Mouse (Mus musculus) liver, embryonic 15.5 days (tissue): ENCODE data around the gene Cox7a2l. TPM values are rescaled to one million over a fixed set of nuclear protein-coding genes. Genes with fewer than 3 reads are reported as not detected.

ENCODE experiments used
- ATAC-seq: fragments of 200-750 bp; cut with Nextera tagmentation; 2 replicates; pipeline ENCODE4 v1.8.0; 2017; ENCODE audit warnings: moderate number of reproducible peaks, mild to moderate bottlenecking, moderate library complexity; ENCODE audit not compliant: insufficient read depth
- H3K27ac ChIP-seq: fragments of 300-500 bp; sonication (generic); replicated peaks from 2 replicates; pipeline ENCODE4 v1.5.1; 2015; ENCODE audit warnings: mild to moderate bottlenecking, inconsistent platforms
- H3K27me3 ChIP-seq: fragments of 300-500 bp; sonication (generic); 2 replicates; pipeline ENCODE4 v1.6.1; 2015; ENCODE audit warnings: mild to moderate bottlenecking, inconsistent platforms
- H3K36me3 ChIP-seq: fragments of 300-500 bp; sonication (generic); replicated peaks from 2 replicates; pipeline ENCODE4 v1.6.1; 2015; ENCODE audit warnings: moderate library complexity, mild to moderate bottlenecking, inconsistent platforms
- H3K4me1 ChIP-seq: fragments of 300-500 bp; sonication (generic); replicated peaks from 2 replicates; pipeline ENCODE4 v1.6.1; 2015; ENCODE audit warnings: inconsistent platforms
- H3K4me2 ChIP-seq: fragments of 300-500 bp; sonication (generic); 2 replicates; pipeline ENCODE4 v1.6.1; 2015; ENCODE audit warnings: moderate library complexity, mild to moderate bottlenecking, inconsistent platforms
- H3K4me3 ChIP-seq: fragments of 300-500 bp; sonication (generic); replicated peaks from 2 replicates; pipeline ENCODE4 v1.5.1; 2015; ENCODE audit warnings: mild to moderate bottlenecking, inconsistent platforms
- H3K9ac ChIP-seq: fragments of 300-500 bp; sonication (generic); 2 replicates; pipeline ENCODE4 v1.6.1; 2015; ENCODE audit warnings: moderate library complexity, mild to moderate bottlenecking, inconsistent platforms
- H3K9me3 ChIP-seq: fragments of 300-500 bp; sonication (generic); replicated peaks from 2 replicates; pipeline ENCODE4 v1.6.1; 2016; ENCODE audit warnings: inconsistent platforms
- WGBS: fragments of 180-500 bp; shearing (Covaris S2); methylation state at CpG from one replicate; pipeline ENCODE4 v1.1.7; 2015; ENCODE audit warnings: mixed read lengths; ENCODE audit not compliant: insufficient replicate concordance; 5-methylcytosine and 5-hydroxymethylcytosine counted together
- polyA plus RNA-seq: library from polyadenylated mRNA; unstranded; fragments of >200 nt; fragmentation: Nextera tagmentation; extraction: Ambion mirVana; gene quantifications from 2 replicates; pipeline ENCODE4 v1.2.1, GENCODE M21; 2015

Cox7a2l gene
- polyA plus RNA-seq, 1 experiment from 2014 or later, result 61.9 TPM

DNA sequence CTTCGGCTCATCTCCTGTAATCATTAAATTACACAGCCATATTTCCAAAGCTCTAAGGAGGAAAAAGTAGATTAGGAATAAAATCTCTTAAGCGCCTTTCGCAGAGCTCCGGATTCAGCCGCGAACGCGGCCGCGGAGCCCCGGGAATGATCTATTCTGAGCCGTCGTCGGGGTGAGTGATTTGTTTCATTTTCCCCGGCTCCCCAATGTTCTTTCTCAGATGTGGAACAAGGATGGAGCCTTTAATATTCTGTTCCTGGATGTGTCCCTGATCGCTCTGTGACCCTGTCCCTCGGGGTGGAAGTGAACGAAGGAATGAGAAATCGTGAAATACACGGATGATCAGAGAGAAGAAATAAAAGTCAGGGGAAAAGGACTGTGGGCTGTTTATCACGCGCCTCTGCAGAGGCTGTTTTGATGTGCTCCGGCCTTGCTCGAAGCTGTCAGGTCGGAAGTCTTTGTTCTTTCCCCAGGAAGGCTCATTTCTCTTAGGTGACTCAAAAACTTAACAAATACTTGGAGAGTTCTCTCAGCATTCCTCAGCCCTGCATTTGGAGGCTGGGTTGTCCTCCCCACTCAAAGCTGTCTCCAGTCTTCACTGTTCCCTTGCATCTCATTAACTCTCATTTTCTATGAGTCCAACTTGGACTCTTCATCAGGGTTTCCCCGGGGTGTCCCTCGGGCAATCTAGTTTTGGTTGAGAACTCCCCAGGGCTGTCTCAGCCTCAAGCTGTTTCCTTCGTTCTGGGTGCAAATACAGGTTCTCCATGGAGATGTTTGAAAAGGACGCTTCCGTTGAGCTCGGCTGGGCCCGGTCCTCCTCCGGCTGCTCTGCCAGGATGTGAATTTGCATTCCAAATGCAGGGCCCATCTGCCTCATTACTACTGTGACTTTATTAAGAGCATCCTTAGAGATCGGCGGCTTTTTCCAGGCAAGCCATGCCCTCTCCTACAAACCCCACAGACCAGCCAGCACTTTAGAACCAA, 28.9 kb upstream of the Cox7a2l start:
- 21% methylated on average over 35 of the region's 35 CpGs for WGBS
- no peak overlapping the region for H3K9ac ChIP-seq
- no peak overlapping the region for H3K27ac ChIP-seq
- peaks cover 66% of the 10 kb centered on the region for H3K27me3 ChIP-seq
- ATAC-seq, result no peak
- no peaks in the 10 kb centered on the region for H3K9me3 ChIP-seq
- peak overlapping the region; percentile 55 for H3K4me2 ChIP-seq
- peaks cover 20% of the 10 kb centered on the region for H3K4me1 ChIP-seq
- H3K4me3 ChIP-seq, result peak overlapping the region; percentile 39
- H3K36me3 ChIP-seq, result no peaks in the 10 kb centered on the region

DNA sequence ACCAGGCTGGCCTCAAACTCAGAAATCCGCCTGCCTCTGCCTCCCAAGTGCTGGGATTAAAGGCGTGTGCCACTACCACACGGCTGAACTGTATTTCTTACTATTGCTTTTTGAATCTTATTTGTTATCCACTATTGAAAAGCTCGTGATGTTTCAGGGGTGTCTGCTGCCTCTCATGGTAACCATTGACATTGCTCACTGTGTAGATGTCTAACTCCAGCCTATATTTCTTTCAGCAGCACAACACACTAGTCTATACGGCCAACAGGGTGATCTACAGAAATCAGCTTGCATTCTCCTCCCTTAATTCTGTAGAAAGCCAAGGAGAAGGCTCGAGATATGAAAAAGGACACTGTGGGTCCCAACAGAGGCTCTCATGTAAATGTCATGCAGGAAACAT, 28.1 kb upstream of the Cox7a2l start:
- Histone ChIP-seq H3K9me3 (no peaks in the 10 kb centered on the region), H3K4me2 (peak overlapping the region; percentile 55), H3K27ac (no peak overlapping the region), H3K36me3 (no peaks in the 10 kb centered on the region), H3K4me1 (peaks cover 20% of the 10 kb centered on the region), H3K4me3 (peak overlapping the region; percentile 39; the same call in 1 of the 2 replicates), H3K9ac (no peak overlapping the region), H3K27me3 (peaks cover 70% of the 10 kb centered on the region)
- ATAC-seq, result no peak
- WGBS, result 60% methylated on average over 6 of the region's 6 CpGs

DNA sequence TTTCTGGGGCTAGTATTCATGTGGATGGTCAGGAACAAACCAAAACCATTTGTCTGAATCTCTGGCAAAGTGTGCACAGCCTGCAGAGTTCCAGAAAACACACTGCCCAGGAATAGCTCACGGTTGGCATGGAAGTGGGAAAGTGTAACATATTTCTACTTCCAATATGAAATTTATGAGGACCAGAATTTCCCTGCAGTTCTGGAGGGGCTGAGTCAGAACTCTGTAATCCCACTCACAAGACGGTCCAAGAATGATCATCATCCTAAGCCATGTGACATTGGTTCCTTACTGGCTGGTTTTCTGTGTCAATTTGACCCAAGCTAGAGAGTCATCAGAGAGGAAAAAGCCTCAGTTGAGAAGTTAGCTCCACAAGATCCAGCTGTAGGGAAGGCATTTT, 25.3 kb upstream of the Cox7a2l start:
- H3K9ac ChIP-seq, result no peak overlapping the region
- H3K27ac ChIP-seq, result no peak overlapping the region
- H3K4me3 ChIP-seq, result no peak overlapping the region
- ATAC-seq, result no peak
- no peaks in the 10 kb centered on the region for H3K36me3 ChIP-seq
- no peak overlapping the region for H3K4me2 ChIP-seq
- peaks cover 10% of the 10 kb centered on the region; the same call in 1 of the 2 replicates for H3K4me1 ChIP-seq
- H3K27me3 ChIP-seq, result peaks cover 53% of the 10 kb centered on the region
- H3K9me3 ChIP-seq, result no peaks in the 10 kb centered on the region
- 75% methylated on average over 2 of the region's 2 CpGs for WGBS

DNA sequence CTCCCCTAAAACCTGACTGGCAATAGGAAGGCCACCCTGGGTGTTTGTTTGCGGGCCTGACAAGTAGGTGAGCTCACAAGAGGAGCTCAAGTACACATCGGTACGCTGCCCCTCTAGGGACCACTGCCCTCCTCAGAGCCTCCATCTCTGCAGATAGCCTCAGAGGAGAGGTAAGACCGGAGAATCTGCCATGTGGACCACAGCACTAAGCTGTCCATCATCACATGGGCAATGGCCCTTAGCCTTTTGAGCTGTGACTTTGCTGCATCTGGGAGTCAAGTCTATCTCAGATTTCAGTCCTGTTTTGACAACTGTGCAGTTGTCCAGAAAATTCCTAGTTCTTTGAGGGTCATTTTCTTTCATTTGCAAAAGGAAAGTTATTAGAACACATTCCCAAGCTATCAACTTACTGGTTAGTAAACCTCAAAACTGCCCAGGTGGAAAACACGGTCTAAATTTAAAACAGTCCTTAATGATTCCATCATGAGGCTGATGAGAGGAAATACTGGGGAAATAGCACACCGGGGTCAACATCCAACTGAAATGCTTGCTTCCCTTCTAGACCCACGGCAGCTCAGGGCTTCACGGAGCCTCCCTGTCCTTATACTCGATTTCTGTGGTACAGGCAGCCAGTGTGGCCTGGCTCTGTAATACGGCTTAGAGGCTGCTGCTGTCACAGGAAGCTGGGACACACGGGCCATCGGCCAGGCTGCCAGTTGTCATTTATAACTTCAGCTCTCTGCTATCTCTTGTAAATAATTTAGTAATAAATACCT, 22.3 kb upstream of the Cox7a2l start:
- 50% methylated on average over 12 of the region's 12 CpGs for WGBS
- no peaks in the 10 kb centered on the region for H3K4me1 ChIP-seq
- no peaks in the 10 kb centered on the region for H3K9me3 ChIP-seq

DNA sequence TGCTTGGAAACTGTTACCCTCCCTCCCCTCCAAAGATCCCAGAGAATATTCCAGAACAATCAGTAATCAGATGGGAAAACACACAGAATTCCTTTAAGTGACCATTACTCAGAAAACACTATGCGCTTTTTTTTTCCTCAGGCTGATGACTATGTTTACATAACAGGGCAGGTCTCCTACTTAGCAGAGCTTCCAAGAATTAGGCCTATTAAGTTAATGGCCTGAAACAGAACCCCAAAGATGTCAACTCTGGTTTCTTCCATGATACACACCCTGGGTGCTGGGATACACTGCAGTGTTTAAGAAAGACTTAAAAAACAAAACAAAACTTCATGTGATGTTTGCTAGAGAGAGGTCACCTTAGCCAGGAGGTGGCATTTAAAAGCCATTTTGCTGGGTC, 21.6 kb upstream of the Cox7a2l start:
- WGBS, result 71% methylated on average over 1 of the region's 1 CpGs
- no peaks in the 10 kb centered on the region for H3K36me3 ChIP-seq
- H3K9me3 ChIP-seq, result no peaks in the 10 kb centered on the region
- H3K4me1 ChIP-seq, result no peaks in the 10 kb centered on the region
- no peak for ATAC-seq
- H3K27ac ChIP-seq, result no peak overlapping the region
- H3K4me3 ChIP-seq, result no peak overlapping the region
- H3K4me2 ChIP-seq, result no peak overlapping the region
- no peak overlapping the region for H3K9ac ChIP-seq
- peaks cover 18% of the 10 kb centered on the region for H3K27me3 ChIP-seq

More for the DNA sequence above, 22.3 kb upstream of the Cox7a2l start:
- Histone ChIP-seq H3K9ac (no peak overlapping the region), H3K36me3 (no peaks in the 10 kb centered on the region), H3K4me2 (no peak overlapping the region), H3K4me3 (no peak overlapping the region), H3K27me3 (peaks cover 23% of the 10 kb centered on the region), H3K27ac (no peak overlapping the region)
- no peak for ATAC-seq

DNA sequence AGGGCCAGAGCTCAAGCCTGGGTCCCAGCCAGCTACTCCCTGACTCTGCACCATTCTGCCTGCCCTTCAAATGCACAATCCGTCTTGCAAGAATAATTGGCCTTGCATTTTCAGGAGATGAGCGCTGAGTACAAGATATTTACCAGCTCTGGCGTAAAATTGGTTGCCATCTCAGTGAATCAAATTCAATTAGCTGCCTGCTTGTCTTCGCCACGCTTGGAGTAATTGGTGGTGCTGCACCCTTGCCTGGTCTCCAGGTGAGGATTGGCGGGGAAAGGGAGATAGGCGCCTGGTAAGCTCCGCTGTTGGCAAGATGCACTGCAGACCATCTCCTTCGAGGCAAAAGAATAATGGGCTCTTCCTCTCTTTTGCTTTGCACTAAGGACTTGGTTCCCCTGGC, 21.0 kb upstream of the Cox7a2l start:
- Histone ChIP-seq H3K27ac (no peak overlapping the region), H3K9ac (no peak overlapping the region), H3K4me3 (no peak overlapping the region), H3K27me3 (peaks cover 12% of the 10 kb centered on the region; the same call in 1 of the 2 replicates), H3K9me3 (no peaks in the 10 kb centered on the region), H3K36me3 (no peaks in the 10 kb centered on the region), H3K4me2 (no peak overlapping the region), H3K4me1 (no peaks in the 10 kb centered on the region)
- 71% methylated on average over 9 of the region's 9 CpGs for WGBS
- ATAC-seq, result no peak

DNA sequence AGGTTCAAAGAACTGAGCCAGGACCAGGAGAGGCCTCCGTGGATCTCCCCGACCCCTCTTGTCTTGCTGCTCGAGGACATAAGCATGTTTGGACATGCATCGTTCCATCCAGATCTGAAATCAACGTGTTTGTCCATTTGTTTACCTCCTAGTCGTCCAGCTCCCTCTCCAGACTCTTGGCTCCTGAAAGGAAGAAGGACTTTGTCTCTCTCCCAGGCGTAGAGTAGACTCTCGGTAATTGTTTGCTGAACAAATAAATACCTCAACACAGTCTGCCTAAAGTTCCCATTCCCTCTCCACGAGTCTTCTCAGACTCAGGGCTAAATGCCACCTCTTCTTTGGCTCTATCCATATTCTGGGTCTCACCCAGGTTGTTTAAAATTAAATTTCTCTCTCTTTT, 16.0 kb upstream of the Cox7a2l start:
- 54% methylated on average over 9 of the region's 9 CpGs for WGBS
- Histone ChIP-seq H3K4me1 (peaks cover 5% of the 10 kb centered on the region), H3K36me3 (no peaks in the 10 kb centered on the region), H3K9ac (no peak overlapping the region), H3K9me3 (no peaks in the 10 kb centered on the region), H3K27me3 (no peaks in the 10 kb centered on the region), H3K27ac (no peak overlapping the region), H3K4me3 (no peak overlapping the region), H3K4me2 (peak overlapping the region; percentile 10; the same call in 1 of the 2 replicates)
- no peak for ATAC-seq

DNA sequence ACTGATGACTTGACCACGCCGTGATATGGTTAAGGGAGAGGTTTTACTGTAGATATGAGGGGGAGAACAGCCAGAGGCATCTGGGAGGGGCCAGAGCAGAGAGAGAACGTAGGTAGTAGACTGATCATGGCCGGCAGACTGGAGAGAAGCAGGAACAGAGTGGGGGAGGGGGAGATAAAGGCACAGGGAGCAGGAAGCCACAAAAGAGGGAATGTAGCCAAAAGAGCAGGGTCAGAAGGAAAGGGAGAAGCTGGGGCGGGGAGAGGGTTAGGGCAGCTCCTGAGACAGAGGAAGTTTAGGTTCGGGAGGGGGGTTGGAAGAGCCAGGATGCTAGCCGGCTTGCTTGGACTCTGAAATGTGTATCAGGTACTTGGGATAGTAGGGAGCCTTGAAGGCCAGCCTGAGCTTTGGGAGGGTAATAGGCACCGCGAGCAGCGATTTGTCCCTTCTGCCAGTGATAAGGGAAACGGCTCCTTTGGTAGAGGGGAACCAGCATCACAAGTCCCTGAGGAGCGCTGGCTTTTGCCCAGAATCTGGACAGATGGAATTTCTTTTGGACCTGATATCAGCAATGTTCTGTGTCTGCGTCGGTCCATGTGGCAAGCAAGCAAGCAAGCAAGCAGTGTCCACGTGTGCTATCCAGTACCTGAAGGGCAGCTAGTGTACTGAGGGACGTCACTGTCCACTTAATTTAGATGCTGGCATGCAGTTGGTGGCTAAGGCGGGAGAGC, 10.7 kb upstream of the Cox7a2l start:
- no peaks in the 10 kb centered on the region for H3K36me3 ChIP-seq
- 21% methylated on average over 17 of the region's 17 CpGs for WGBS
- H3K4me1 ChIP-seq, result peaks cover 35% of the 10 kb centered on the region
- H3K27ac ChIP-seq, result peak overlapping the region; percentile 39
- H3K4me2 ChIP-seq, result peak overlapping the region; percentile 70
- peak; percentile 58 for ATAC-seq
- no peaks in the 10 kb centered on the region for H3K9me3 ChIP-seq
- no peak overlapping the region; the same call in 1 of the 2 replicates for H3K9ac ChIP-seq
- peak overlapping the region; percentile 30 for H3K4me3 ChIP-seq
- no peaks in the 10 kb centered on the region for H3K27me3 ChIP-seq

DNA sequence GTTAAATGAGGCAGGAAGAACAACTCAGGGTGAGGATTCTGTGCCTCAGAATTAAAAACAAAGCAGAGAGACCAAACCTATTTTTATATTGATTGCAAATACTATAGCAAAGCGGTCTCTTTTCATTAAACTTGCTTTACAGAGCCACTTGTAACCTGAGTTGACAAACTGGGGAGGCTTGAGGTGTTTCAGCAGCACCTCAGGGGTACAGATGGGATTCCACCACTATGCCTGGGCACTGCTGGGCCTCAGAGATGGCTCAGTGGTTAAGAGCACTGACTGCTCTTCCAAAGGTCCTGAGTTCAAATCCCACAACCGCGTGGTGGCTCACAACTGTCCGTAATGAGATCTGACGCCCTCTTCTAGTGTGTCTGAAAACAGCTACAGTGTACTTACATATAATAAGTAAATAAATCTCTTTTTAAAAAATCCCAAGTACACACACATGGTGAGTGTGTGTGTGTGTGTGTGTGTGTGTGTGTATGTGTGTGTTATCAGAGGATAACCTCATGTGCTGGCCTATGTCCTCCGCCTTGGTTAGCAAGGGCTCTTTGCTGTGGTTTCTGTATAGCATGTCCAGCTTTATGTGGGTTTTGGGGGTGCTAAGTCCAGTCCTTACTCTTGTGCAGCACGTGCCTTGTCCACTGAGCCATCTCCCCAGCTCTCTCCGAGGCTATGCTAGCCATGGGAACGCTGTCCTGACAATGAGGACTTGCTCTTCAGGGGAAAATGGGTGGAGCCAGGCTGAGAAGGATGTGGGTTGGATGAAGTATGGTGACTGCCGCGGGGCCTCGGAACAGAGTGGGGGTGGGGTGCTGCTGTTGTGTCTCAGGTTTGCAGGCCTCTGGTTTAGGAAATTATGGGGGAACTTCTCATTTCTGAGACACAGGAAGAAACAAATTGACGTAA, 9.7 kb upstream of the Cox7a2l start:
- Histone ChIP-seq H3K9me3 (no peaks in the 10 kb centered on the region), H3K4me3 (peak overlapping the region; percentile 30), H3K4me1 (peaks cover 35% of the 10 kb centered on the region), H3K27ac (peak overlapping the region; percentile 60), H3K9ac (no peak overlapping the region), H3K27me3 (no peaks in the 10 kb centered on the region), H3K36me3 (no peaks in the 10 kb centered on the region), H3K4me2 (peak overlapping the region; percentile 70)
- WGBS, result 29% methylated on average over 13 of the region's 13 CpGs
- peak; percentile 73 for ATAC-seq

DNA sequence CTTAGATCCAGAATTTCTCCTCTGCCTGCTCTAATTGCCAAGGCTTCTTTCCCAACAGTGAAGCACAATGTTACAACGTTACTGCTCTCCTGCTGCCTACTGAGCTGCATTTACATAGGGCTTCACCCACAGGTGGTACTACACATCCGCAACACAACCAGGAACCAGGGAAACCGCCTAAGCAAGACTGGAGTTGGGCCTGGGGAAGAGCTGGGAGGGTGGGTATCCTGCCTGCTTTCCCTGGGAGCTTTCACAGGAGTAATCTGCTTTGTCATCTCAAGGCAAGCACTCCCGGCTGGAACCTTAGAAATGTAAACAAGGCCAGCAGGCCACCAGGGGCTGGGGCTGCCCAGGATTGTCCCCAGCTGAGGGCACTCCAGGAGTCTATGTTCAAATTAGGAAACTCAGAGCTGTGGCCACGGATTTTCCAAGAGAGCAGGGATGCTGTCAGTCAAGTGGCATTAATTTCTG, 9.0 kb upstream of the Cox7a2l start:
- no peak overlapping the region for H3K9ac ChIP-seq

More for the DNA sequence above, 9.0 kb upstream of the Cox7a2l start:
- H3K9me3 ChIP-seq, result no peaks in the 10 kb centered on the region
- 30% methylated on average over 5 of the region's 5 CpGs for WGBS
- H3K27me3 ChIP-seq, result no peaks in the 10 kb centered on the region
- H3K27ac ChIP-seq, result peak overlapping the region; percentile 60; the same call in 1 of the 2 replicates
- ATAC-seq, result no peak
- no peak overlapping the region for H3K4me3 ChIP-seq
- peak overlapping the region; percentile 42; the same call in 1 of the 2 replicates for H3K4me2 ChIP-seq
- H3K36me3 ChIP-seq, result no peaks in the 10 kb centered on the region
- H3K4me1 ChIP-seq, result peaks cover 35% of the 10 kb centered on the region
